Comparison of ENCODE assay signal across 8 mouse cellular contexts in the genomic region with DNA sequence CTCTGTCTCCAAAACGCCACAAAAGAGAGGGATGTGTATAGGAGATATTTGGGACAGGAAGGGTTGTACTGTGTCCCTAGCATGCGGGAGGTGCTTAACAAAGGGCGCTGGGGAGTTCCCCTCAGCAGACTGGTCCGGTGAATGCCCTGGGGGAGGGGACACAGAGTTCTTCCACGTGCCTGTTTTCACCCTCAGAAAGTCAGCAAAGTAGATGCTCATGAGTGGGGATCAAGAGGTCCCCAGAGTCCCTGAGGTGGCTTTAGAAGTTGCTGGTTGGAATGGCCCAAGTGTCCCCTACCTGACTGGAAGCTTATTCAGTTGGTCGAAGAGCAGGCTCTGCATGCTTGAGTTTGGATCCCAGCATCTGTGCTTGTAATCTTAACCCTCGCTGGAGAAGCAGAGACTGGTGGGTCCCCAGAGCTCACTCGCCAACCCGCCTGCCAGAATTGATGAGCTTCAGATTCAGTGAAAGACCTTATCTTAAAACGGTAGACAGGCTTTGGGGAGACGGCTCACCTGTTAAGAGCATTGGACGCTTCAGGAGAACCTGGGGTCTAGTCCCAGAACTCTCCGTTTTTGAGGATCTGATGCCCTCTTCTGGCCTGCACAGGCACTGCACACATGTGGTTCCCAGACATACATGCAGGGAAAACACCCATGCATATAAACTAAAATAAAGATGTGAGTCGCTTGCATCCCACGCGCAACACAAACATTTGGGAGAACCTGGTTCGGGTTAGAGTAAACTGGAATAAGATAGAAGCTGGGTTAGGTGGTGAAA. TPM values are rescaled to one million over a fixed set of nuclear protein-coding genes. Genes with fewer than 3 reads are reported as not detected.
A peak's percentile ranks its signal among the peaks of the same experiment; 100 is the strongest.
DNase-seq lines count a peak whose midpoint lies in the region; ATAC-seq lines count a peak whose summit lies in the region.

No protein-coding gene starts in this region.

- H3K4me1 ChIP-seq in embryonic facial prominence, embryonic 12.5 days: peaks cover 8% of the 10 kb centered on the region; the same call in 1 of the 2 replicates
- peaks cover 13% of the 10 kb centered on the region; the same call in 1 of the 2 replicates for H3K4me1 ChIP-seq in limb, embryonic 13.5 days
- peaks cover 3% of the 10 kb centered on the region; the same call in 1 of the 2 replicates for H3K4me1 ChIP-seq in midbrain, embryonic 16.5 days (ENCODE audit: control insufficient read depth, insufficient read depth, low read length)

- H3K4me2 ChIP-seq in embryonic facial prominence, embryonic 12.5 days (replicated peaks): peak overlapping the region; percentile 27; the same call in 1 of the 2 replicates
- H3K4me2 ChIP-seq in limb, embryonic 13.5 days (replicated peaks): peak overlapping the region; percentile 27; the same call in 1 of the 2 replicates
- H3K4me2 ChIP-seq in midbrain, embryonic 16.5 days (ENCODE audit: low read length): peak overlapping the region; percentile 28; the same call in 1 of the 2 replicates

- no peak overlapping the region for H3K9ac ChIP-seq in embryonic facial prominence, embryonic 12.5 days
- peak overlapping the region; percentile 31; the same call in 1 of the 2 replicates for H3K9ac ChIP-seq in limb, embryonic 13.5 days
- H3K9ac ChIP-seq in midbrain, embryonic 16.5 days (ENCODE audit: low read depth, low read length): no peak overlapping the region

- H3K27ac ChIP-seq in embryonic facial prominence, embryonic 12.5 days: no peak overlapping the region
- no peak overlapping the region for H3K27ac ChIP-seq in limb, embryonic 13.5 days
- H3K27ac ChIP-seq in midbrain, embryonic 16.5 days (ENCODE audit: low read length): no peak overlapping the region

- DNase-seq in urinary bladder, adult 18-20 months (ENCODE audit: low spot score in 2 of 2): peak; percentile 66 to 70
- DNase-seq in urinary bladder, adult 2 months (ENCODE audit: low spot score): no peak
- peak; percentile 80 for DNase-seq in heart, adult 8-10 months (ENCODE audit: low spot score)
- peak; percentile 69 to 87 for DNase-seq in kidney, adult 8-10 months
- DNase-seq in spleen, postnatal 10 days (ENCODE audit: low spot score in 2 of 2): peak; percentile 76 to 86

- H3K9me3 ChIP-seq in embryonic facial prominence, embryonic 12.5 days: no peaks in the 10 kb centered on the region
- no peaks in the 10 kb centered on the region for H3K9me3 ChIP-seq in limb, embryonic 13.5 days
- H3K9me3 ChIP-seq in midbrain, embryonic 16.5 days (replicated peaks; ENCODE audit: control insufficient read depth, low read length, poor library complexity, severe bottlenecking): no peaks in the 10 kb centered on the region

- 23% methylated on average over 17 of the region's 17 CpGs for WGBS in embryonic facial prominence, embryonic 12.5 days
- 24% methylated on average over 17 of the region's 17 CpGs for WGBS in limb, embryonic 13.5 days
- WGBS in midbrain, embryonic 16.5 days: 27% methylated on average over 17 of the region's 17 CpGs

- H3K36me3 ChIP-seq in embryonic facial prominence, embryonic 12.5 days: no peaks in the 10 kb centered on the region
- H3K36me3 ChIP-seq in limb, embryonic 13.5 days: no peaks in the 10 kb centered on the region
- H3K36me3 ChIP-seq in midbrain, embryonic 16.5 days (ENCODE audit: control insufficient read depth, insufficient read depth, low read length): no peaks in the 10 kb centered on the region

- H3K4me3 ChIP-seq in embryonic facial prominence, embryonic 12.5 days: no peak overlapping the region
- peak overlapping the region; percentile 10; the same call in 1 of the 2 replicates for H3K4me3 ChIP-seq in limb, embryonic 13.5 days
- H3K4me3 ChIP-seq in midbrain, embryonic 16.5 days (ENCODE audit: low read depth, low read length): no peak overlapping the region

- ATAC-seq in embryonic facial prominence, embryonic 12.5 days (ENCODE audit: insufficient number of reproducible peaks, insufficient read depth, low FRiP score, low TSS enrichment): no peak
- peak; percentile 70; the same call in 1 of the 2 replicates for ATAC-seq in limb, embryonic 13.5 days (ENCODE audit: low FRiP score, low read depth)
- ATAC-seq in midbrain, embryonic 16.5 days: peak; percentile 69; the same call in 1 of the 2 replicates

- H3K27me3 ChIP-seq in embryonic facial prominence, embryonic 12.5 days: no peaks in the 10 kb centered on the region
- H3K27me3 ChIP-seq in limb, embryonic 13.5 days: no peaks in the 10 kb centered on the region
- no peaks in the 10 kb centered on the region for H3K27me3 ChIP-seq in midbrain, embryonic 16.5 days (ENCODE audit: control insufficient read depth, insufficient read depth, low read depth, low read length)

RNA-seq across cellular contexts. Expression of a gene that starts 6.3 kb away (rescaled TPM):
- 23.3 and 24.5 TPM in 2 replicates for polyA plus RNA-seq in urinary bladder, adult 2 months (2012; rRNA removed)
- 0.56 and 1.5 TPM in 2 replicates for polyA plus RNA-seq in embryonic facial prominence, embryonic 12.5 days (2016; fragmentation: Nextera tagmentation; extraction: Ambion mirVana)
- 1 to 10 TPM in 3 of 4 experiments, under 1 TPM in 1; 0.40 to 2.0 (median 1.1) TPM for total RNA-seq in heart, adult 8-10 months (2022)
- polyA plus RNA-seq in limb, embryonic 13.5 days (2015; fragmentation: Nextera tagmentation; extraction: Ambion mirVana): 0.43 and 0.98 TPM in 2 replicates
- 0.21 TPM in 1 of 2 replicates, not detected in the other for polyA plus RNA-seq in midbrain, embryonic 16.5 days (2015; fragmentation: Nextera tagmentation; extraction: Ambion mirVana)

RNA-seq across cellular contexts. Expression of a gene that starts 8.9 kb away (rescaled TPM):
- polyA plus RNA-seq in urinary bladder, adult 2 months (2012; rRNA removed): 48.1 and 58.5 TPM in 2 replicates
- polyA plus RNA-seq in embryonic facial prominence, embryonic 12.5 days (2016; fragmentation: Nextera tagmentation; extraction: Ambion mirVana): 49.9 and 59.3 TPM in 2 replicates
- total RNA-seq in heart, adult 8-10 months (2022): 100 to 1,000 TPM; 295 to 316 (median 308) TPM
- polyA plus RNA-seq in limb, embryonic 13.5 days (2015; fragmentation: Nextera tagmentation; extraction: Ambion mirVana): 55.7 and 59.5 TPM in 2 replicates
- polyA plus RNA-seq in midbrain, embryonic 16.5 days (2015; fragmentation: Nextera tagmentation; extraction: Ambion mirVana): 23.6 and 25.0 TPM in 2 replicates

RNA-seq across cellular contexts. Expression of a gene that starts 34.9 kb away (rescaled TPM):
- 11.7 and 14.3 TPM in 2 replicates for polyA plus RNA-seq in urinary bladder, adult 2 months (2012; rRNA removed)
- 3.0 and 3.2 TPM in 2 replicates for polyA plus RNA-seq in embryonic facial prominence, embryonic 12.5 days (2016; fragmentation: Nextera tagmentation; extraction: Ambion mirVana)
- 1 to 10 TPM; 2.6 to 4.2 (median 3.0) TPM for total RNA-seq in heart, adult 8-10 months (2022)
- 3.3 and 4.9 TPM in 2 replicates for polyA plus RNA-seq in limb, embryonic 13.5 days (2015; fragmentation: Nextera tagmentation; extraction: Ambion mirVana)
- 0.81 and 0.87 TPM in 2 replicates for polyA plus RNA-seq in midbrain, embryonic 16.5 days (2015; fragmentation: Nextera tagmentation; extraction: Ambion mirVana)

RNA-seq across cellular contexts. Expression of a gene that starts 35.0 kb away (rescaled TPM):
- polyA plus RNA-seq in urinary bladder, adult 2 months (2012; rRNA removed): 27.8 and 30.5 TPM in 2 replicates
- polyA plus RNA-seq in embryonic facial prominence, embryonic 12.5 days (2016; fragmentation: Nextera tagmentation; extraction: Ambion mirVana): 24.1 and 25.6 TPM in 2 replicates
- total RNA-seq in heart, adult 8-10 months (2022): 10 to 100 TPM; 21.9 to 31.6 (median 28.0) TPM
- polyA plus RNA-seq in limb, embryonic 13.5 days (2015; fragmentation: Nextera tagmentation; extraction: Ambion mirVana): 27.5 and 28.8 TPM in 2 replicates
- 10.5 and 13.9 TPM in 2 replicates for polyA plus RNA-seq in midbrain, embryonic 16.5 days (2015; fragmentation: Nextera tagmentation; extraction: Ambion mirVana)

RNA-seq across cellular contexts. Expression of a gene that starts 50.8 kb away (rescaled TPM):
- polyA plus RNA-seq in urinary bladder, adult 2 months (2012; rRNA removed): 225 and 264 TPM in 2 replicates
- polyA plus RNA-seq in embryonic facial prominence, embryonic 12.5 days (2016; fragmentation: Nextera tagmentation; extraction: Ambion mirVana): 161 and 172 TPM in 2 replicates
- total RNA-seq in heart, adult 8-10 months (2022): 100 to 1,000 TPM; 130 to 149 (median 139) TPM
- 215 TPM in 2 replicates for polyA plus RNA-seq in limb, embryonic 13.5 days (2015; fragmentation: Nextera tagmentation; extraction: Ambion mirVana)
- polyA plus RNA-seq in midbrain, embryonic 16.5 days (2015; fragmentation: Nextera tagmentation; extraction: Ambion mirVana): 107 and 119 TPM in 2 replicates
